Mouse (Mus musculus) right cerebral cortex, adult 18-20 months (tissue): Measurements from ENCODE around the gene Nedd9.

Experiments
- DNase-seq: peaks from one replicate; pipeline ENCODE4 v3.0.0; 2022; ENCODE audit warnings: mixed read lengths

The Nedd9 gene

GRCm38 (mm10) chr13:41408374-41408952 is 78.7 kb downstream of the Nedd9 start:
- DNase-seq: no peak

GRCm38 (mm10) chr13:41405009-41405408 is 82.2 kb downstream of the Nedd9 start:
- DNase-seq: no peak

GRCm38 (mm10) chr13:41403838-41404237 is 83.3 kb downstream of the Nedd9 start:
- DNase-seq: no peak

DNA sequence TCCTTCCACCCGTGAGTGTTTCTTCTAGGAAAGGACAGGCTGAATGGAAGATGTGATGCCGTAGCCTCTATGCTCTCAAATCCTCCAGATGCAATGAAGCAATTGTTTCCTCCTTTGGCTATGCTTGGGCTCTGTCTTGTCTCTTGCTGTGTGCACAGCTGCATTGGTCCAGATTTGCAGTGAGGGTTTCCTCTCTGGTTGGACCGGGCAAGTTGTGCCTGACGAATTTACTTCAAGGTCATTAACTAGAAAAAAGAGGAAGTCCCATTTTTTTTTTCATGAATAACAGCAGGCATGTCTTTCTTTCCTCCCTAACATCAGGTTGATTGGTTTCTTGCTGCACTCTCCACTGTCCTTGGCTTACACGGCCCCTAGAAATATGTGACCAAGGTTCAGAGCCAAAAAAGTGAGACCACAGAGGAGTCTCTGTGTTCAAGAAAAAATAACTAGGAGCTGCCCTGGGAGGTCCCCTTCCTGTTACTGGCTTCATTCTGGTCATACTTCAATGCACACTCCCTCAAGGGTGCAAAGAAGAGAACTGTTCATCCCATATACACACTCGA is 84.6 kb downstream of the Nedd9 start:
- no peak for DNase-seq

DNA sequence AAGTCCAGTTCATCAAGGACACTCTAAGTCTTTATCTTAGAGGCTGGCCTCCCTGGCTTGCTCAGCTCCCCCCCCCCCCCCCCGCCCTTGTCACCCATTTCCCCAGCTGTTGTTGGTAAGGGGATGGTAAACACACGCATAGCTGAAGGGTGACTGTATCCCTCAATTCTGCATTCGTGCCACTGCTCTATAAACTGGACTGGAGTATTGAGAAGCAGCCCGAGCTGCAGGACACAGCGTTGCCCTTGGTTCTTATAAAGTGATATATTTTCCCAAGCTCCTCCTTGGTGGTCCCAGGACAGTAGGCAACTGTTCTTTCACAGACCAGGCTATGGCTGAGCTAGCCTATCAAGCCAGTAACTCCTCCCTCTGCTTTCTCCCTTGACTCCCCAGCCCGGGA is 85.4 kb downstream of the Nedd9 start:
- DNase-seq: no peak

DNA sequence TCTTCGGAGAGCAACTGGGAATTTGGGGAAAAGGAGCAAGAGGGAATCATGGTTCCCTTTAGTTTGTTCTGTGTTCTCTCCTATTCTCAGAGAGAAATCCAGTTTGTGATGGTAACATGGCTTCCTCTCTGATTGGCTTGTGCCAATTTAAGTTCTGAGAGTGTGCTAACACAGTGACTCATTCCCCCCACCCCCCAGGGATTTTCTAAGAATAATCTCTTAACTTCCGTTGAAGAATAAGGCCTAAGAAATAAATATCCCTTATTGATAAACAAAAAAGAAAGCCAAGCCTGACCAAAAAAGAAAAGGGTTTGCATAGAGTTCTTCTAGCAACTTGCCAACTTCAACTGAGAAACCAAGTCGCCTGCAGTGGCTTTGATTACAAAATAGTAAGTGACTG is 86.9 kb downstream of the Nedd9 start:
- no peak for DNase-seq

DNA sequence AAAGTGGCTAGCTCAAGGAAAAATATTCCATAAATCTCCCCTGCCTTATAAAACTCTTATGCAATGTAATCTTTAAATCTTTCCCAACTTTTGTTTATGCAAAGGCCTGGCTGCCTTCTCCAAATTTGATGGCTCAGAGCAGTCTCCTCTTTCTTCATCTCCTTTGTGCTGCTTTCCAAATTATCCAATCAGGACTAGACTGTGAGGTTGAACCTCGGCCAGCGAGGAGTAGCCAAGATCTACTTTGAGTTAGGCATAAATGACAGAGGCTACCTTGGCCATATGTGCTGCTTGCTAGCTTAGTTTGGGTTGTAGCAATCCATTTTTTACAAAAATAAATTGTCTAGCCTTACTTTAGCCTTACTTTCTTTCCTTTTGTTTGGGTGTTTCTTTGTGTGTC is 95.0 kb downstream of the Nedd9 start:
- DNase-seq: no peak

GRCm38 (mm10) chr13:41390698-41391097 is 96.5 kb downstream of the Nedd9 start:
- no peak for DNase-seq

GRCm38 (mm10) chr13:41386581-41386980 is 100.6 kb downstream of the Nedd9 start:
- no peak for DNase-seq

- DNase-seq: no peak
These were observed 102.3 kb downstream of the Nedd9 start for GRCm38 (mm10) chr13:41384896-41385295.

GRCm38 (mm10) chr13:41382635-41383034 is 104.5 kb downstream of the Nedd9 start:
- no peak for DNase-seq

DNA sequence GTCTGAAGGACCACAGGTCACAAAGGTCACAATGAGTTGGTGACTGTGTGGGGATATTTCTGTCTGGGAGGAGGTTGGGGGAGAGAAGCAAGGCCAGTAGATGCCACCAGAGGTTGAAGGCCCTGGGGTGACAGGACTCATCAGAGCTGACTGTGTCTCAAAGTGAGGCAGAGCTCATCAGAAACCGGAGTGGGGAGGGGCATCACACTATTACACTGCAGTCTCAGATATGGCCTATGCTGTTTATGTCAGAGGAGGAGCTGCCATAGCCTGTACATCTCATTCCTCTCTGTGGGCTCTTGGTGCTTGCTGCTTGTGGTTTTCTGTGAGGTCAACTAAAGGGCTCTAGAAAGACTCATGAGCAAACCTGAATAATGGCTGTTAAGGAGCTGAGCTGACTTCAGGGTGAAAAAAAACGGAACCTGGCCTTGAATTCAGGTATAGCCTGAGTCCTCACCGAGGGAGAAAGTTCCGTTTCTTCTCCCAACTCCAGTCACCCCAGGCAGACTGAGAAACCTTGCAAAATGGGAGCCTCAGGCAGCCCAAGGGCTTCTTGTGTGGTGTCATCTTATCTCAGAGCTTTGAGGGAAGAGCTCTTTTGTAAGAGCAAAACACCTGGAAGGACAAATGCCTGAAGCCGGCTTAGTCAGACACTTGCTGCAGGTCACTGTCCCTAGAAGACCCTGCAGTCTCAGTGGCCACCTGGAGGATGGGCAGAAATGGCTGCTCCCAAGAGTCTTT is 105.2 kb downstream of the Nedd9 start:
- no peak for DNase-seq

DNA sequence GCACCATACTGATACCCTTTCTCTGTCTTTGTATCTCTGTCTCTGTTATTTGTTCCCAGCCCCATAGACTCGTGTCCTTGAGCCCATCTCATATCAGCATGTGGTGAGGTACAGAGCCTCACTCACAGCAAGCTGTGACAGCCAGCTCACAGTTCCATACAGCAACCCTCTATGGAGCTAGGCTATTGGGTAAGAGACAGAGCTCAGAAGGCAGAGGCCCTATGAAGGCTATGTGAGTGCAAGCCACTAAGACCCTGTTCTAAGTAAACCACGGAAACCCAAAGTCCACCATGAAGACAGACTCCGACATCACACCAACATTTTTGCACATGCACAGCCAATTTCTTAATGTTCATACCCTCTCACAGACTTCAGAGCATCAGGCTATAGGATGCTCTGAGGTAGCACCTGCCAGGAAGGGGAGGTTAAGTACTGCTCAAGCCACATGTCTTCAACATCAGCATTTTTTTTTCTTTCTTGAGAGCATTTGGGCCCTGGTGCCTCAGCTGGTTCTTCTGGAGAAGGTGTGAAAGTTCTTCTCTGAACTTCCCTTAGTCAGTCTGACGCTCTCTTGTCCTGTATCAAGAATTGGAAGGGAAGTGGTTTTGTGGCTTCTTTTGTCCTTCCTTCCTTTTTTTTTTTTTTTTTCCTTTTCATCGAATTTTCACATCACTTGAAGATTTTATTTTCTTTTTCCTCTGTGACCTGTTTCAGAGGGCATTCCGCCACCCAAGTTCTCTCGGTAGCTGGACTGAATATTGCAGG is 105.9 kb downstream of the Nedd9 start:
- DNase-seq: no peak

- DNase-seq: no peak
These were observed 107.2 kb downstream of the Nedd9 start for GRCm38 (mm10) chr13:41379951-41380465.

DNA sequence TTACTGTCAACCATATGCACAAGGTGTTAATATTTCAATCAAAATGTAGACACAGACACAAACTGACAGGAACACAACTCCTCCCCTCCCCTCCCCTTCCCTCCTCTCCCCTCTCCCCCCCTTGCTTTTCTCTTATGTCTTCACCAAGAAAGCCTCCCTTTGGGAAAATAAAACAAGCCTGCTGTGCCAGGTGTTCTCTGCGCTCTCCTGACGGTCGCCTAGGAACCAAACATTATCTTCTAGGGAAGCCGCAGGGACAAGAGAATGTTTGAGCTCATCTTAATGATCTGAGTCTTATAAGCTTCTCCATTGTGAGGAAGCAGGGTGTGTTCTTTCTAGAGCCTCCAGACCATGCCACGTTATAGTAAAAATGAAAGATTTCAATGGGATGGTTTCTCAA is 108.7 kb downstream of the Nedd9 start:
- DNase-seq: no peak

DNA sequence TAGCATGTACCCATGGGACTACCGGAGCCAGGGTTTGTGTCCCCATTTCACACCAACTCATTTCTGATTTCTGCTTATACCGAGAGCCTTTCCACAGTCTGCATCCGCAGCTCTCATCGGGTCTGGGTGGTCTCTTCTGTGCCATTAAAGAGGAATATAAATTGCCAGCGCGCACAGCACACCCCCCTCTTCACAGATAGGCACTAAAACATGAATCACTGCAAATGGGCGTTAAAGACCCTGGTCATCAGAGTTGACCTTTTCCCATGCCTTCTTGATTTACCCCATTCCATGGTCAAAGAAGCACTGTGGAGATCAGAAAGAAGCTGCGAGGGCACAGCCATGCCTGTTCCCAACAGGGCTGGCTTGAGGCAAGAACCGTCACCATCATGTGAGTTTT is 109.3 kb downstream of the Nedd9 start:
- no peak for DNase-seq

- no peak for DNase-seq
These were observed 110.1 kb downstream of the Nedd9 start for GRCm38 (mm10) chr13:41377011-41377431.

DNA sequence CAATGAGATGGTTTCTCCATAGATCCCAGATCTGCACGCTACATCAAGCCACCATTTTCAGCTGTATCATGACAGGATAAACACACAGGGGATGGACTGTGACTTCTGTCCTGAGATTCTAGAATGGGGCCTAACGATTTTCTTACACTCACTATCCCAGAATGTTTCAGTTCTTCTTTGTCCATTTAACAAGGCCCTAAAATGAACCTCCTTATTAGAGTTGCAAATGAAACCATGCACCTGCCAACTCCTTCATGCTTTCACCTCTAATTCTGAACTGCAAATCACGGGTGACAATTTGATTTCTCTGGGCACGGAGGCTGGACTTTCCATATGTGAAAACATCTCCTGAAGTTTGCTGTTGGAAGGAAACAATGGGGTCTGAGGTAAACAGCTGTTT is 111.1 kb downstream of the Nedd9 start:
- no peak for DNase-seq

DNA sequence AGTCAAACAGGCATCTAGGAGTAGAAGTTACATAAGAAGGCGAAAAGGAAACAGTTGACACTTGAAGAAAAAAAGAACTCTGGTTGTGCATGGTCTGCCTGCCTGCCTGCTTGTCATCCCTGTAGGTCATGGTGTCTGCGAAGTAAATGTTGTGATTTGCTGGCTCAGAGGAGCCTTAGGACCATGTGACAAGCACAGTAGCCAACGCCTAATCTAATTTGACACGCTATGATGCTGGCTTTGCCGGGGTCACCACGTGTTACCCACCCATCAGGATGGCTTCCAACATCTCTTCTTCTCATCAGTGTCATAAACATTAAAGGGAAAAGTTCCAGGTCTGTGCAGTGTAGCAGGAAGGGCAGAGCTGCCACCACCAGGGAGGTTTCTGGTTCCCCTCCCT is 111.5 kb downstream of the Nedd9 start:
- DNase-seq: no peak

GRCm38 (mm10) chr13:41374886-41375285 is 112.3 kb downstream of the Nedd9 start:
- no peak for DNase-seq

DNA sequence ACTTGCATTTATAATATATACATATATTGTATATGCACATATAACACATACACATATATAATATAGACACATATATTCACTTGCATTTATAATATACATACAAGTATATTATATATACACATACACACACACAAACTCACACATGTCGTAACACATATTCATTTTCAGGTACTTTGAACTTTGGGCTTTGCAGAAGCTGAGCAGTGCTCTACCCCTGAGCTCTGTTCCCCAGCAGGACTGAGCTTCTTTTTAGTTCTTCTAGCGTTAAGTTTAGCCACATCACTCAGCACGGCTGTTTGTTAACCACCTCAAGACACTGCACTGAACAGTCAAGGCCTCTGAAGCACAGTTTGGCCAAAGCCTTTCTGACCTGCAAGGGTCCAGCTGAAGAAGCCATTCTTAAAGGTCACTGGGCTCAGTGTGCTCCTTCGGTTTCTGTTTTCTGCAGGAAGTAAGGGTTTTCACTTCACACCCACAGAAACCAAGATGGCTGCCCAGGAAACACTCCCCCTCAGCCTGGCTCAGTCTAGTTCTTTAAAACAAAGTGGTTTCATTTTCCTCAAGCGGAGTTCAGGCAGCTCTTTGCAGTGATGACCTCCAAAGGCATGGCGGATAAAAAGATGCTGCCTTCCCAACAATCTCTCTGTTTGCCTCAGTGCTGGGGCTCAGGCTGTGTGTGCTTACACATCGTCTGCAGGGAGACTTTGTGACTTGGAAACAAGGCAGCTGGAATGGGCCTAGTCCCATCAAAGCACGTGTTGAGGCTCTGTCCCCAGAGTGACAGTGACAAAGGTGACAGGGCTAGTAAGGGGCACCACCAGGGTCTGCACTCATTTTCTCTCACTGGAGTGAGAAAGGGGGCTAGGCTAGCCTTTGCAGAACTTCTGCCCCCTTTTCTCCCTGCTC is 114.4 kb downstream of the Nedd9 start:
- no peak for DNase-seq

DNA sequence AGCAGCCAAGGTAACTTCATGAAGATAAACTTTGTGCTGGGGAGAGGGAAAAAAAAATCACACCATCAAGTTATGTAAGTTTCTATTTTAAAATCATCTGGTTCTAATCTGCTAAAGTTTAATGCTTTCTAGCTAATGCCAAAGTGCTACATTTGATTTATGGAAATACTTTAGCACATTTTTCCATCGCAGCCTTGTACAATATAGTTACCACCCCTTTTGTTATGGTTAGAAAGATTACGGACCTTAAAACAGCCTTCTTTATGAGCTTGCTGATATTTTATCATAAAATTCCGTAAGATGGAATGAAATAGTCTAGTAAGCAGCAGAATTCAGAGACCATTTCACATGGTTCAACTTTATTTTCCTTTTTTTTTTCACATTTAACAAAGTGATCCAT is 115.6 kb downstream of the Nedd9 start:
- DNase-seq: no peak
